ENCODE assay signal across 8 mouse cellular contexts in the genomic region with DNA sequence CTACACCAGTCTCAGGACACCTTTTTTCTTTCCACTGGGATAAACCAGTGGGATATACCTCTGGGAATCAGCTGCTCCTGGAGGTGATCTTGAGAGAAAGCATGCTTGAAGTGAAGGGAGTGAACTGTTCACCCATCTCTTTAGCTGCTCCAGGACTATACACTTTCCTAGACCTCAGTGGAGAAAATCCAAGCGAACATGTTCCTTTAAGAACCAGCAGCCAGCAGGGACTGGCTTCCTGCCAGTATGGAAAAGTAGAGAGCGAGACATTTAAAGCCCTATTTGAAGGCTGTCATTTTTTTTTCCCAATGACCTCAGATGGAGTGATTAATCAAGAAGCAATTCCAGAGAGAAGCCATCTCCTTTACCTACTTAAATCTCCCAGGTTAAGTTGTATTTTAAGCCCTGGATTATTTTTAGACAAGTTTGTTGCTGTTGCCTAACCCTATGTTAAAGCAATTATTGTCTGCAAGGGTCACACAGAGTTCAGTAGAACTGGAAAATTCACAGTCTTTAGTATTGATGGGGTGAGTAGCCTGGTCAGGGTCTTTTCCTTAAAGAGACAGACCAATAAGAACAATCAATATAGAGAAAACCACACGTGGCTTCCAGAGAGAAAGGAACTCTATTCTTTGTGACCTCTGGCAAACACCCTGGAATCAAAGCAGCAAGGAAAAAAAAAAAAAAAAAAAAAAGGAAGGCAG.
DNase-seq lines count a peak whose midpoint lies in the region; ATAC-seq and TF ChIP-seq lines count a peak whose summit lies in the region.

No protein-coding gene starts in this region.

- no peak overlapping the region for H3K27ac ChIP-seq in lung, postnatal 0 days (ENCODE audit: low read length)

- H3K36me3 ChIP-seq in lung, postnatal 0 days (ENCODE audit: insufficient read depth, low read length), result no peaks in the 10 kb centered on the region

- intact Hi-C loops in heart, postnatal 36 days (cut with DNase I), result no loop called here

- no peak overlapping the region for H3K4me3 ChIP-seq in lung, postnatal 0 days (ENCODE audit: low read depth, low read length)

- ATAC-seq in lung, postnatal 0 days, result peak; percentile 35; the same call in 1 of the 2 replicates
- no peak for ATAC-seq in erythroid progenitor cell, adult 5-6 weeks (replicated peaks; ENCODE audit: low FRiP score, poor library complexity, severe bottlenecking)

- no peak for TF ChIP-seq EP300 in lung, postnatal 0 days (IDR thresholded peaks at IDR 0.05)

- H3K4me1 ChIP-seq in lung, postnatal 0 days (ENCODE audit: insufficient read depth, low read depth, low read length), result no peaks in the 10 kb centered on the region

- no peaks in the 10 kb centered on the region for H3K9me3 ChIP-seq in lung, postnatal 0 days (ENCODE audit: low read length)

- DNase-seq in cerebellum, postnatal 25 days, result peak; percentile 27 to 58
- DNase-seq in cerebellum, adult 11-12 months, result no peak
- peak; percentile 19 for DNase-seq in right cerebral cortex, postnatal 4 days
- DNase-seq in right cerebral cortex, adult 2 months (ENCODE audit: low spot score in 2 of 2), result no peak
- DNase-seq in heart, postnatal 36 days, result peak; percentile 47 to 53
- DNase-seq in lung, postnatal 0 days (ENCODE audit: low spot score), result peak; percentile 62
- no peak for DNase-seq in testis, postnatal 10 days (ENCODE audit: low spot score)

- H3K4me2 ChIP-seq in lung, postnatal 0 days (replicated peaks; ENCODE audit: low read depth, low read length), result no peak overlapping the region

- no peak for TF ChIP-seq CTCF in lung, postnatal 0 days (IDR thresholded peaks at IDR 0.05)

- H3K9ac ChIP-seq in lung, postnatal 0 days (replicated peaks; ENCODE audit: low read depth), result no peak overlapping the region

- 8% methylated on average over 3 of the region's 3 CpGs for WGBS in lung, postnatal 0 days

- no peaks in the 10 kb centered on the region for H3K27me3 ChIP-seq in lung, postnatal 0 days (replicated peaks; ENCODE audit: insufficient read depth, low read length)

Comparison
In these comparisons a context has a peak if more than half of its experiments do, and no peak if none do; other contexts are left out.
1. DNase-seq: peak in cerebellum, postnatal 25 days (2 of 2), right cerebral cortex, postnatal 4 days (single experiment), heart, postnatal 36 days (2 of 2) and lung, postnatal 0 days (single experiment); none in cerebellum, adult 11-12 months (single experiment), right cerebral cortex, adult 2 months (0 of 2) and testis, postnatal 10 days (single experiment).